Mouse (Mus musculus) kidney, postnatal 14 days (tissue): ENCODE data around the gene Arfgef3.

ENCODE experiments used
- DNase-seq: peaks from one replicate; pipeline ENCODE4 v3.0.0; 2022; ENCODE audit warnings: mixed read lengths

Arfgef3 gene

DNA sequence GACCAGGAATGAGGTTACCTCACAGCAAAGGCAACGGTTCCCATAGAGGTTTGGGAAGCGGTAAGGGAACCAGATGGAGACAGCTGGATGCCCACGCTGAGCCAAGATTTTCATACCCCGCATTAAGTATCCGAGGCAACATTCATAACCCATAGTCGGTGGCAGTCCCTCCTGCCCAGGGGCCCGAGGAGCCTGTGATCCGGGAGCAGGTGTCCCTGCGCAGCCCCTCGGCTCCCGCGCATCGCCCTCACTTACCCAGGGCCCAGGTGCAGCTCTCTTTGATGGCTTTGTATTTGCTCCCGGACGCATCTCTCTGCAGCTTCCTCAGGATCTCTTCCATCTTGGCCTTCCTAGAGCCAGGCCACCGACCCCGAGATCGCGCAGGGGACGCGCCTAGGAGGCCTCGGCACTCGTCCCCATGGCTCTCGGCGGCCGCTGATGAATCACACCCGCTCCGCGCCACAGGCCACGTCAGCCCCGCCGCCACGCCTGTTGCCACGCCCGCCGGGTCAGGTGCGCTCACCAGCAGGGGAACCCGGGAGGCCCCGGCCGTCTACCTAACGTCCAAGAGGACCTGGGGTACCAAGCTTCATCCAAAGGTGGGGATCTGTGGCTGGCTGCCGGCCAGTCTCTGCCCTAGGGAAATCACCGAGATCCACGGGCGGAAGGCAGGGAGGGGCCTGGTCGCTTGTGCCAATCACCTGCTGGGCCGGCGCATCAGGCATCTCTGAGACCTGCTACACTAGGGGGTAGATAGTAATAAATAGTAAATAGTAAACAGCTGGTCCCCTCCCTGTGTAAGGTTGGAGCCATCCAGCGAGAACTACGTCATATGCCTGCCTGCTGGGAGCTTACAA is at the start of gene Arfgef3:
Gene Arfgef3 (minus strand): TSS at position 664 of the 857 bp plus-strand sequence.
- DNase-seq: peak; percentile 67

GRCm38 (mm10) chr10:18790063-18790462 is 46.3 kb upstream of the Arfgef3 start:
- DNase-seq: no peak

GRCm38 (mm10) chr10:18788601-18789000 is 44.9 kb upstream of the Arfgef3 start:
- no peak for DNase-seq

DNA sequence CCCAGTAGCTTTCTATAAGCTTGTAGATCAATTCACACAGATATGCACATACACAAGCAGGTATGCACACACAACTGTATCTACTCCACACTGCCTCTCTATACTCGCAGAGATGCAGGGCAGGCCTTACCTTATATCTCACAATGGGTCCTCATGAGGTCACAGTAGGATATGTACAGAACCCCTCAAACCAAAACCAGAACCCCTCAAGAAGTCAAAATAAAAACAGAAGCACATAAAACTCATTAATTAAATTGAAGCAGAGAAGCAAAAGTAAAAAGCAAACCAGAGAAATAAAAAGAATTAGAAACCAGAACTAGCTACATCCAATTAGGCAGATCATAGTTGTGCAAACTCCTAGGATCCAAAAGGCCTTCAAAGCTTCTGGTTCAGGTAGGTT is 42.9 kb upstream of the Arfgef3 start, which contains the start of gene Gm4922:
Gene Gm4922 (minus strand): TSS at position 101 of the 400 bp plus-strand sequence.
- DNase-seq: no peak

- DNase-seq: no peak
These were observed 33.8 kb upstream of the Arfgef3 start for GRCm38 (mm10) chr10:18777546-18777945.

- no peak for DNase-seq
These were observed 28.9 kb upstream of the Arfgef3 start for GRCm38 (mm10) chr10:18772537-18773179.

DNA sequence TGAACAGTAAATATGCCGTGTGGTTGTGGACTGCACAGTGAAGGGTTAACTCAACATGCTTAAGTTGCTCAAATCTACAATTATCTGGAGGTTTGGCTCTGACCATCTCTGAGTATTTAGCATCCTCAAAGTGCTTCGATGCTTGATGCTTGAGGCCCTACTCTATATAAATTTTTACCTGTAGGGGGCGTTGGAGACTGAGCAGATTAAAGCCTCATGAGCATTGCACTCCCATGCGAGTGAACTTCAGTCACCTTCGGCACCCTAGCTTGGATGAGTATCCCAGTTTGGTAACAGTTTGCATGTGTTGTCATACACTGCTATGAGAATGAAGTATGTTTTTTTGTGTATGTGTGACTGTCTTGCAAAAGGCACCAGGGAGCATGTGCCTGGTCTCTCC is 26.2 kb upstream of the Arfgef3 start:
- no peak for DNase-seq

DNA sequence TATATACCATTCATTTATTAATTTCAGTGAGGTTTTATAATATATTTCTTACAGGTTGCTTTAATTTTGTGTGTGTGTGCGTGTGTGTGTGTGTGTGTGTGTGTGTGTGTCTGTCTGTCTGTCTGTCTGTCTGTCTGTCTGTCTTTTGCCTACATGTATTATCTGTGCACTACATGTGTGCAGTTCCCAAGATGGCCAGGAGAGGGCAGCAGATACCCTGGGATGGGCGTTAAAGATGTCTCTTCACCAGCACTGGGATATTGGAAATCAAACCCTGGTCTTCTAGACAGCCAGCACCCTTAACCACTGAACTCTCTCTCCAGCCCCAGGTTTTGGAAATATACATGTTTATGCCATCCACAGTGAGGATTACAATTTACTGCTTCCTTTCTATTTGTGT is 16.5 kb upstream of the Arfgef3 start:
- peak; percentile 43 for DNase-seq

- no peak for DNase-seq
These were observed 6.3 kb upstream of the Arfgef3 start for GRCm38 (mm10) chr10:18750057-18750456.

- DNase-seq: peak; percentile 6
These were observed 1.7 kb downstream of the Arfgef3 start for GRCm38 (mm10) chr10:18742086-18742485.

GRCm38 (mm10) chr10:18741024-18741423 is 2.7 kb downstream of the Arfgef3 start:
- DNase-seq: no peak

- no peak for DNase-seq
These were observed 15.2 kb downstream of the Arfgef3 start for GRCm38 (mm10) chr10:18728548-18728947.

DNA sequence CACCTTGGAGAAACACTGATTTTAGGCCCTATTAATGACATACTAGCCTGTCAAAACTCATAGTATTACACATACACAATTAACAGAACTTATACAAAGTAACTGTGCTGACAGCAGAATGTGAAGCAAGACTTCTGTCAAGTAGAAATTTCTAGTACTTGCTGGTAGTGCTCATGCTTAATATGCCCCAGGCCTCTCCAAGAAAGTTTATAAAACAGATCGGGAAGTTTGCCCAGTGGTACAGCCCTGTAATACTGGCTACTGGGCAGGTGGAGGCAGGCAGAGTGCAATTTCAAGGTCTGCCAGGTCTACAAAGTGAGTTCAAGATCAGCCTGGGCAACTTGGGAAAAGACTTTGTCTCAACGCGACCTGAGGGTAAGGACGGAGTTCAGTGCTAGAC is 32.3 kb downstream of the Arfgef3 start:
- no peak for DNase-seq

- DNase-seq: no peak
These were observed 32.8 kb downstream of the Arfgef3 start for GRCm38 (mm10) chr10:18710949-18711348.

DNA sequence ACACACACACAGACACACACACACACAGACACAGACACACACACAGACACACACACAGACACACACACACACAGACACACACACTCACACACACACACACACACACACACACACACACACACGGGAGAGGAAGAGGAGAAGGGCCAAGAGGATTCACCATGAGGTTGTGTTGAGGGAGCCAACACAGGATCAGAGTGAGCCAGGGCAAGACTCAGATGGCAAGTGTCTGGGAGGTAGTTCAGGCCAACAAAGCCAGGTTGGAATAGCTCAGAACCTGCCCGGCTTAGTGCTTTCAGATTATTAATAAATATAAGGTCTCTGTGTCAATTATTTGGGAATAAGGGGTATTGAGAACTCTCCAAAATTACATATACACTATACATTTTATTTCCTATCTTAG is 33.9 kb downstream of the Arfgef3 start:
- DNase-seq: no peak

DNA sequence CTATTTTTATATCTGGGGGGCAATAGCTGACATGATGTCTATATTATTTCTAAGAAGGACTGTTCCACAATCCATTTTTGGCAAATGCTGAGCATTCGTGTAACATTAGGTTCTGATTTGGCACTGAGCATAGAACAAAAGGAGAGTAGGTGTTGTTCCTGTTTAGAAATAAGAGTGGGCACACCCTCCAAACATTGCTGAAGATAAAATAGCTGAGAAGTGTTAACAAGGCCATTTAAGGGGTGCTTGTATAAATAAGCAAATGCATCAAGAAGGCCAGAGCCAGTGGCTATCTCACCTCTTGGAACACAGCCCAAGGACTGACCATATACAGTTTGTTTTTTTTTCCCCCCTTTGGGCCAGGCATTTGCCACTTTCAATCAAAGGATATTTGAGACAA is 35.1 kb downstream of the Arfgef3 start:
- no peak for DNase-seq

- no peak for DNase-seq
These were observed 39.2 kb downstream of the Arfgef3 start for GRCm38 (mm10) chr10:18704393-18705120.

DNA sequence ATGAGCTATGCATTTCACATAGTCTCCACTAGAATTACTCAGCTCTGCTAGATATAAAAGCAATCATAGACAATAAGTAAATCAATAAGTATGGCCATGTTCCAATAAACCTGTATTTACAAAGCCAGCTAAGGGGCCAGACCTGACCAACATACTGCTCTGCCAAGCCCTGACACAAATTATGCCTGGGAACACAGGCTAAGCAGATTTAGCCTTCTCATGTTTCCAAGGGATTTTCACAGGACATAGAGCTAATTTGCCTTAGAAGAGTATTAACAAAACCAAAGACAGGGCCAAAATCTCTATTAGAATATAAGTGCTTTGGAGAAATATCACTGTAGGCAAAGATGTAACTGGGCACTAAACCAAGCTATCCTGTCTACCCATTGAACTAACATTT is 42.2 kb downstream of the Arfgef3 start:
- DNase-seq: no peak

- peak; percentile 30 for DNase-seq
These were observed 43.6 kb downstream of the Arfgef3 start for GRCm38 (mm10) chr10:18700117-18700516.

DNA sequence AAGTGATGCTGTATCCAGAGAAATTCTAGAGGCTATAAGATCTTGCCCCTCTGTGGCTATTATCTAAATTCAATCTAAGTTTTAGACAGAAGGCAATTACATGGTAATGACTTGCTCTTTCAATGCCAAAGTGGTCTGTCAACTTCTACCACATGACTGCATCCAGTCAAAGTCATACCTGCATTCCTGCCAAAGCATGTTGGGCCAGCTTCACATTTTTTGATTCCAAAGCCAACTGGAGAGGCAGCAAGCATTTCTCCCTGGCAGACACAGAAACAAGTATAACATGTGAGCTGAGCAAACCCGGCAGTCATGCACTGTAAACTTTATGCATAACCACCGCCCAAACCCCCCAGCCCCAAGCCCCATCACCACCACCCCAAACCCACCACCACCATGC is 44.6 kb downstream of the Arfgef3 start:
- DNase-seq: peak; percentile 10

DNA sequence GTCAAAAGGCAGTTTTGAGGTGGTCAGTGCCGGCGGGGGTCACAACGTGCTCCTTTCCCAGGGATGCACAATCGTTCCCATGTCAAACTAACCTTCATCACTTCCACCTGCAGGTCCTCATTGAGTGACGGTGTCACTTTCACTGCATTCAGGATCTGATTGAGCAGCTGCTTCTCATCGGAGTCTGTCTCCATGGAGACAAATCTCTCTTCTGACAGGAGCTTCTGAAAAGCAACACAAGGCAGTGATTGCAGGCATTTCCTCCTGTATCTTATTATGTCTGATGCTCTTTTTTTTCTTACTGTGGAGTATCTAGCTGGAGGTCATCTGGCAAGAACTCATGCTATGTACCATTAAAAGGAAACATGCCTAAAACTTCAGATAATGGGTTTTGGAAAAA is 47.3 kb downstream of the Arfgef3 start:
- no peak for DNase-seq

GRCm38 (mm10) chr10:18688234-18688633 is 55.5 kb downstream of the Arfgef3 start:
- peak; percentile 69 for DNase-seq

- DNase-seq: no peak
These were observed 62.3 kb downstream of the Arfgef3 start for GRCm38 (mm10) chr10:18681385-18681954.
